Mouse (Mus musculus) retina, embryonic 14.5 days (tissue): ENCODE results near the gene Olfr874.

Source experiments
- DNase-seq: peaks from one replicate; pipeline ENCODE4 v3.0.0-alpha.2; 2015; ENCODE audit warnings: low spot score

Olfr874 gene

GRCm38 (mm10) chr9:37744806-37745205 lies at the start of gene Olfr874:
TSS of gene Olfr874 (plus strand) at chr9:37745106.
- DNase-seq, result no peak

GRCm38 (mm10) chr9:37716150-37716549 lies 28.8 kb upstream of the Olfr874 start, which contains the start of gene Olfr160:
TSS of gene Olfr160 (minus strand) at chr9:37716250.
- no peak for DNase-seq

DNA sequence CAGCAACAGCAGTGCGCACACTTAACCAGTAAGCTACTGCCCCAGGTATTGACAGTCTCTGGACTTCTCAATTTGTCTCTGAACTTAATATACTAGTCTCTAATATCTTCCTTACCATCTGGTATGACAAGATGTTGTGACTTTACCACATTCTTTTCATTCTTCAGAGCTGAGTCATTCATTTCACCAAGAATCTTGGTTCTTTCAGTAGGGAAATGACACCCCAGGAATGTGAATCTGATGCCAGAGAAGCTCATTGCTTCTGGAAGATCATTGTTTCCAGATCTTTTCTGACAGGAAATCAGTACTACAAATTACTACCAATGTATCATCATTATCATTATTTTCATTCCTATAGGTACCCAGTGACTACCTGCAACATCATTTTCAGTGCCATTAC lies 10.6 kb upstream of the Olfr874 start:
- DNase-seq, result no peak

GRCm38 (mm10) chr9:37750319-37751075 lies 5.6 kb downstream of the Olfr874 start:
- peak; percentile 35 for DNase-seq

DNA sequence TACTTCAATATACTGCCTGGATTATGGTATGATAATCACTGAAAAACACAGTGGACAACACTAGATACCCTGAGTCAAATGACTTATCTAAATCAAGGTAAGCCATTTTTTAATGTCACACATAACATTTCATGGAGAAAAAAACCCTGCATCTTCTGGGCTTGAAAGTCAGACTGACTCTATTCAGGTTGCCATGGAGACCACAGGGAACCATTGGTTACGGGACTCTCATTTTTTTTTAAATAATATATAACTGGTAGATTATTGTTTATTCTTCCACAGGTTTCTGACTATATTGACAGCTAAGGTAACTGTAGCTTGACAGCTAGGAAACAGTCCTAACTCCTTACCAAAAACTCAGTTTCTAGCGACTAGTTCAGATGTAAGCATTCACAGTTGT lies 6.6 kb downstream of the Olfr874 start:
- DNase-seq, result no peak

- DNase-seq, result no peak
Measured at GRCm38 (mm10) chr9:37752006-37752405, 7.1 kb downstream of the Olfr874 start.

GRCm38 (mm10) chr9:37761728-37762127 lies 16.8 kb downstream of the Olfr874 start:
- DNase-seq, result no peak

DNA sequence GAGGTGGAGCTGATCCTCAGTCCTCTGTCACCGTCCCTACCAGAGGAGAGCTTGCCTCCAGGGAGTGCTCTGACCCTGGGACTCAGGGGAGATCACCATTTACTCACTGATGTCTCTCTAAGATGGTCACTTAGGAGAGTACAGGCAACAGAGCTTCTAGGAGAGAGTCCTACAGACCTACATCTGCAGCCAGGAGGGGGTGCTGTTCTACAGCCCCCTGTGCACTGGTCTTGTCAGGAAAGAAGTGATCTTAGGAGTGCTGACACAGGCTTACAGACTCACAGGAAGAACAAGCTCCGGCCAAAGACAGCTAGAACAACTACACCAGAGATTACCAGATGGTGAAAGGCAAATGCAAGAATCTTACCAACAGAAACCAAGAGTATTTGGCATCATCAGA lies 17.6 kb downstream of the Olfr874 start:
- DNase-seq, result no peak

- DNase-seq, result no peak
Measured at GRCm38 (mm10) chr9:37770661-37771060, 25.8 kb downstream of the Olfr874 start.

- DNase-seq, result no peak
Measured at GRCm38 (mm10) chr9:37771759-37772158, 26.9 kb downstream of the Olfr874 start, which contains the start of gene Olfr875. TSS of gene Olfr875 (plus strand) at chr9:37771857.

DNA sequence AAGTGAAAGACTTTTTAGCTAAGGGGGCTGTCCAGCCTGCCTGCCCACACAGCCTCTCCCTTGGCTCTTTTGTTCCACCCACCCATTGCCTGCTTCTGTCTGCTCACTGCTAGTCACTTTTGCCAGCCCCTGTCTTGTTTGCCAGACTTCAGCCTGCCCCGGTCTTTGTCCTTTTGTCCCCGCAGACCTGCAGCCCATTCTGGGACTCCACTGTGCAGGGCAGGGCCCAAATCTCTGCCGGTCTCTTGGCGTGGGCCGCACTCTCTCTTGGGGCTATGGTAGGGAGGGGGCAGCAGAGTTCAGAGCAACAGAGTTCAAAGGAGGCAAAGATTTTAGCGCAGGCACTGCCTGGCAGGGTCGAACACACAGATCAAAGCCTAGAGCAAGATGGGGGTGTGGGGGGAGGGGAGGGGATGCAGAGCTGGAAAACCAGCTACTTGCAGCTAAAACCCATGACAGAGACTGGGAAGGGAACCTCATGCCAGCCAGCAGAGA lies 37.9 kb downstream of the Olfr874 start:
- DNase-seq, result peak; percentile 22

- peak; percentile 15 for DNase-seq
Measured at GRCm38 (mm10) chr9:37783394-37784387, 38.8 kb downstream of the Olfr874 start.

DNA sequence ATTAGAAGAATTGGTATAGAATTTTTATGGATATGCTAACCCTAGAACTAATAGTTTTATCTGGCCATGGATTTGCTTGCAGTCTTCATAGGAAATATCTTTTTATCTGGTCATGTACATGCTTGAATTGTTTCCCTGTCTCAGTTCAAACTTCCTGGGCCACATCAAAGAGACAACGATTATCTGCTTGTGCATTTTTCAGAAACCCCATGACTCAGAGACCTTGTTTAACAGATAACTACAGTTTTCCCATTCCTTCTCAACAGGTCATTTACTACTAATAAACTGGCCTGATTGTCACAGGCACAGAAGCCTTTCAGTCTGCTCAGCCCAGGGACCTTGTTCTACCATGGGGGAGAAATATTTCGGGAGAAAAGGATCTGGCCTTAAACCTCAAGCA lies 41.5 kb downstream of the Olfr874 start:
- no peak for DNase-seq
